Mouse (Mus musculus): Measurements from ENCODE around the gene Ahdc1.
"Not testable (repeated sequence)": the region's sequence is repeated elsewhere in the genome, so short reads cannot be mapped to it uniquely, and the experiment has no call there.

Gene Ahdc1

GRCm38 (mm10) chr4:133082216-133082773, 71.2 kb downstream of the Ahdc1 start:
- no peak for DNase-seq

- peak; percentile 39 for DNase-seq
Measured at GRCm38 (mm10) chr4:133083991-133084861, 73.2 kb downstream of the Ahdc1 start.

GRCm38 (mm10) chr4:133085011-133085782, 74.1 kb downstream of the Ahdc1 start:
- peak; percentile 68 for DNase-seq

GRCm38 (mm10) chr4:133085783-133086342, 74.8 kb downstream of the Ahdc1 start:
- peak; percentile 46 for DNase-seq

GRCm38 (mm10) chr4:133087177-133087714, 76.2 kb downstream of the Ahdc1 start:
- no peak for DNase-seq

GRCm38 (mm10) chr4:133087835-133088234, 76.8 kb downstream of the Ahdc1 start:
- DNase-seq, result no peak

- DNase-seq, result no peak
Measured at GRCm38 (mm10) chr4:133089319-133089718, 78.3 kb downstream of the Ahdc1 start.

- no peak for DNase-seq
Measured at GRCm38 (mm10) chr4:133089802-133090201, 78.7 kb downstream of the Ahdc1 start.

- peak; percentile 47 for DNase-seq
Measured at GRCm38 (mm10) chr4:133090276-133090719, 79.2 kb downstream of the Ahdc1 start.

- peak; percentile 49 for DNase-seq
Measured at GRCm38 (mm10) chr4:133090720-133091458, 79.8 kb downstream of the Ahdc1 start.

- DNase-seq, result no peak
Measured at GRCm38 (mm10) chr4:133091459-133091785, 80.4 kb downstream of the Ahdc1 start.

GRCm38 (mm10) chr4:133092453-133092901, 81.4 kb downstream of the Ahdc1 start:
- DNase-seq, result peak; percentile 73

- no peak for DNase-seq
Measured at GRCm38 (mm10) chr4:133093056-133093455, 82.0 kb downstream of the Ahdc1 start.

- no peak for DNase-seq
Measured at GRCm38 (mm10) chr4:133093481-133094033, 82.5 kb downstream of the Ahdc1 start.

GRCm38 (mm10) chr4:133094255-133094654, 83.2 kb downstream of the Ahdc1 start:
- no peak for DNase-seq

- DNase-seq, result peak; percentile 83
Measured at GRCm38 (mm10) chr4:133094936-133095733, 84.1 kb downstream of the Ahdc1 start.

GRCm38 (mm10) chr4:133095734-133096065, 84.6 kb downstream of the Ahdc1 start:
- not testable (repeated sequence) for DNase-seq

- DNase-seq, result not testable (repeated sequence)
Measured at GRCm38 (mm10) chr4:133096671-133097070, 85.6 kb downstream of the Ahdc1 start.

- no peak for DNase-seq
Measured at GRCm38 (mm10) chr4:133101751-133102150, 90.7 kb downstream of the Ahdc1 start.

- DNase-seq, result no peak
Measured at GRCm38 (mm10) chr4:133103525-133104193, 92.6 kb downstream of the Ahdc1 start.
